Mouse (Mus musculus) thymus, adult 2 months (tissue): ENCODE results near the gene Prkn. TPM values are rescaled to one million over a fixed set of nuclear protein-coding genes. Genes with fewer than 3 reads are reported as not detected.

Source experiments
- DNase-seq: peaks from one replicate; pipeline ENCODE4 v3.0.0; 2021
- H3K27ac ChIP-seq: fragments of 200-500 bp; 2 replicates; pipeline ENCODE4 v1.5.1; 2012; ENCODE audit warnings: low read length, control low read depth; ENCODE audit not compliant: control insufficient read depth, insufficient read depth
- H3K27me3 ChIP-seq: fragments of 200-500 bp; 2 replicates; pipeline ENCODE4 v1.6.1; 2012; ENCODE audit warnings: mild to moderate bottlenecking, low read length, moderate library complexity, mixed read lengths; ENCODE audit not compliant: control insufficient read depth, insufficient read depth
- H3K36me3 ChIP-seq: fragments of 200-500 bp; 2 replicates; pipeline ENCODE4 v1.6.1; 2012; ENCODE audit warnings: mild to moderate bottlenecking, low read length, moderate library complexity; ENCODE audit not compliant: control insufficient read depth, insufficient read depth
- H3K4me1 ChIP-seq: fragments of 200-500 bp; replicated peaks from 2 replicates; pipeline ENCODE4 v1.6.1; 2012; ENCODE audit warnings: low read length; ENCODE audit not compliant: control insufficient read depth, insufficient read depth
- H3K4me3 ChIP-seq: fragments of 200-500 bp; 2 replicates; pipeline ENCODE4 v1.5.1; 2012; ENCODE audit warnings: mild to moderate bottlenecking, low read length, control low read depth, moderate library complexity; ENCODE audit not compliant: control insufficient read depth, insufficient read depth
- CTCF ChIP-seq: fragments of 200-500 bp; IDR thresholded peaks from 2 replicates; pipeline ENCODE4 v1.5.1; 2012; ENCODE audit warnings: mild to moderate bottlenecking, control low read depth, low read length, moderate library complexity, borderline replicate concordance; ENCODE audit not compliant: control insufficient read depth, poor library complexity, insufficient read depth; ENCODE audit errors: extremely low read depth
- POLR2A ChIP-seq: fragments of 200-500 bp; IDR thresholded peaks from 2 replicates; pipeline ENCODE4 v1.6.1; 2012; ENCODE audit warnings: mild to moderate bottlenecking, low read length, control low read depth, moderate library complexity; ENCODE audit not compliant: control insufficient read depth, poor library complexity, insufficient read depth; ENCODE audit errors: extremely low read depth
- WGBS: fragments of 180-500 bp; shearing (Covaris S2); methylation state at CpG from one replicate; pipeline ENCODE4 v1.1.7; 2018; 5-methylcytosine and 5-hydroxymethylcytosine counted together
- polyA plus RNA-seq: library from polyadenylated mRNA; depleted of rRNA; stranded (reverse); fragments of >200 nt; gene quantifications from 2 replicates; pipeline ENCODE4 v1.2.3, GENCODE M21; 2012

The Prkn gene
- polyA plus RNA-seq, 1 experiment, result 1.4 TPM

- no peaks in the 10 kb centered on the region for H3K27me3 ChIP-seq
- H3K4me3 ChIP-seq, result no peak overlapping the region
- H3K27ac ChIP-seq, result no peak overlapping the region
- WGBS, result 89% methylated on average over 5 of the region's 5 CpGs
- TF ChIP-seq CTCF (no peak), POLR2A (no peak)
- H3K36me3 ChIP-seq, result no peaks in the 10 kb centered on the region
- no peaks in the 10 kb centered on the region for H3K4me1 ChIP-seq
- DNase-seq, result no peak
Observed at GRCm38 (mm10) chr17:11721906-11722305, 881.7 kb downstream of the Prkn start.

GRCm38 (mm10) chr17:11722478-11722877 lies 882.3 kb downstream of the Prkn start:
- Histone ChIP-seq H3K4me3 (no peak overlapping the region), H3K4me1 (no peaks in the 10 kb centered on the region), H3K27ac (no peak overlapping the region), H3K27me3 (no peaks in the 10 kb centered on the region), H3K36me3 (no peaks in the 10 kb centered on the region)
- 96% methylated on average over 1 of the region's 1 CpGs for WGBS
- no peak for DNase-seq
- TF ChIP-seq POLR2A, result no peak
- TF ChIP-seq CTCF, result no peak

- Histone ChIP-seq H3K27ac (no peak overlapping the region), H3K4me1 (no peaks in the 10 kb centered on the region), H3K36me3 (no peaks in the 10 kb centered on the region), H3K27me3 (no peaks in the 10 kb centered on the region), H3K4me3 (no peak overlapping the region)
- no peak for DNase-seq
- TF ChIP-seq POLR2A, result no peak
- TF ChIP-seq CTCF, result no peak
- 23% methylated on average over 3 of the region's 3 CpGs for WGBS
Observed at GRCm38 (mm10) chr17:11724135-11724534, 884.0 kb downstream of the Prkn start.

GRCm38 (mm10) chr17:11727101-11727500 lies 886.9 kb downstream of the Prkn start:
- WGBS, result 55% methylated on average over 1 of the region's 1 CpGs
- no peak for DNase-seq
- Histone ChIP-seq H3K27ac (no peak overlapping the region), H3K27me3 (no peaks in the 10 kb centered on the region), H3K4me1 (no peaks in the 10 kb centered on the region), H3K36me3 (no peaks in the 10 kb centered on the region), H3K4me3 (no peak overlapping the region)
- no peak for TF ChIP-seq POLR2A
- no peak for TF ChIP-seq CTCF

GRCm38 (mm10) chr17:11728294-11728693 lies 888.1 kb downstream of the Prkn start:
- H3K27me3 ChIP-seq, result no peaks in the 10 kb centered on the region
- WGBS, result 94% methylated on average over 2 of the region's 2 CpGs
- no peaks in the 10 kb centered on the region for H3K4me1 ChIP-seq
- TF ChIP-seq POLR2A (no peak), CTCF (no peak)
- no peak overlapping the region for H3K27ac ChIP-seq
- DNase-seq, result no peak
- no peak overlapping the region for H3K4me3 ChIP-seq
- H3K36me3 ChIP-seq, result no peaks in the 10 kb centered on the region

- no peak for DNase-seq
- WGBS, result 93% methylated on average over 12 of the region's 12 CpGs
- no peaks in the 10 kb centered on the region for H3K36me3 ChIP-seq
- no peak overlapping the region for H3K4me3 ChIP-seq
- no peak overlapping the region for H3K27ac ChIP-seq
- H3K4me1 ChIP-seq, result no peaks in the 10 kb centered on the region
- no peaks in the 10 kb centered on the region for H3K27me3 ChIP-seq
- no peak for TF ChIP-seq POLR2A
Observed at GRCm38 (mm10) chr17:11730656-11731594, 890.7 kb downstream of the Prkn start.
